Mouse (Mus musculus) heart, embryonic 10.5 days (tissue): ENCODE data around the gene H2-M5. TPM values are rescaled to one million over a fixed set of nuclear protein-coding genes. Genes with fewer than 3 reads are reported as not detected.
"Not testable (repeated sequence)": the region's sequence is repeated elsewhere in the genome, so short reads cannot be mapped to it uniquely, and the experiment has no call there.

Experiments used
- DNase-seq: peaks from one replicate; pipeline ENCODE4 v3.0.0-alpha.2; 2017; ENCODE audit warnings: low spot score
- H3K27ac ChIP-seq: fragments of 300-500 bp; sonication (generic); 2 replicates; pipeline ENCODE4 v1.5.1; 2016; ENCODE audit warnings: mild to moderate bottlenecking
- H3K27me3 ChIP-seq: fragments of 300-500 bp; sonication (generic); 2 replicates; pipeline ENCODE4 v1.6.1; 2016; ENCODE audit warnings: mild to moderate bottlenecking; ENCODE audit not compliant: poor library complexity, insufficient read depth, severe bottlenecking
- H3K36me3 ChIP-seq: fragments of 300-500 bp; sonication (generic); 2 replicates; pipeline ENCODE4 v1.6.1; 2016; ENCODE audit warnings: mild to moderate bottlenecking, moderate library complexity
- H3K4me1 ChIP-seq: fragments of 300-500 bp; sonication (generic); 2 replicates; pipeline ENCODE4 v1.6.1; 2016; ENCODE audit warnings: mild to moderate bottlenecking
- H3K4me3 ChIP-seq: fragments of 300-500 bp; sonication (generic); 2 replicates; pipeline ENCODE4 v1.5.1; 2016; ENCODE audit warnings: mild to moderate bottlenecking, moderate library complexity
- H3K9me3 ChIP-seq: fragments of 300-500 bp; sonication (generic); 2 replicates; pipeline ENCODE4 v1.6.1; 2016; ENCODE audit warnings: mild to moderate bottlenecking, moderate library complexity
- WGBS: fragments of 180-500 bp; shearing (Covaris S2); methylation state at CpG from one replicate; pipeline ENCODE4 v1.1.7; 2016; 5-methylcytosine and 5-hydroxymethylcytosine counted together
- polyA plus RNA-seq: library from polyadenylated mRNA; unstranded; fragments of >200 nt; fragmentation: Nextera tagmentation; extraction: Ambion mirVana; gene quantifications from 2 replicates; pipeline ENCODE4 v1.2.1, GENCODE M21; 2016

H2-M5 gene
- polyA plus RNA-seq, 1 experiment from 2014 or later: 0.39 TPM

- H3K36me3 ChIP-seq: peaks cover 67% of the 10 kb centered on the region
- no peak overlapping the region for H3K27ac ChIP-seq
- H3K4me1 ChIP-seq: no peaks in the 10 kb centered on the region
- H3K4me3 ChIP-seq: no peak overlapping the region
- 86% methylated on average over 6 of the region's 6 CpGs for whole genome bisulfite sequencing
- no peaks in the 10 kb centered on the region for H3K9me3 ChIP-seq
- H3K27me3 ChIP-seq: no peaks in the 10 kb centered on the region
- no peak for DNase-seq
Observed at GRCm38 (mm10) chr17:37008161-37008560, 18.8 kb upstream of the H2-M5 start.

GRCm38 (mm10) chr17:37003366-37003765, 14.0 kb upstream of the H2-M5 start:
- DNase-seq: no peak
- no peaks in the 10 kb centered on the region for H3K9me3 ChIP-seq
- 33% methylated on average over 4 of the region's 4 CpGs for WGBS
- peak overlapping the region; percentile 84 for H3K4me3 ChIP-seq
- H3K27ac ChIP-seq: peak overlapping the region; percentile 96
- H3K36me3 ChIP-seq: peaks cover 36% of the 10 kb centered on the region
- H3K4me1 ChIP-seq: no peaks in the 10 kb centered on the region
- no peaks in the 10 kb centered on the region for H3K27me3 ChIP-seq

GRCm38 (mm10) chr17:37002364-37003330, 13.3 kb upstream of the H2-M5 start:
- H3K27me3 ChIP-seq: no peaks in the 10 kb centered on the region
- H3K36me3 ChIP-seq: peaks cover 29% of the 10 kb centered on the region
- H3K9me3 ChIP-seq: no peaks in the 10 kb centered on the region
- DNase-seq: peak; percentile 92
- no peaks in the 10 kb centered on the region for H3K4me1 ChIP-seq
- under 1% methylated on average over 49 of the region's 49 CpGs for WGBS
- peak overlapping the region; percentile 96 for H3K27ac ChIP-seq
- H3K4me3 ChIP-seq: peak overlapping the region; percentile 84

DNA sequence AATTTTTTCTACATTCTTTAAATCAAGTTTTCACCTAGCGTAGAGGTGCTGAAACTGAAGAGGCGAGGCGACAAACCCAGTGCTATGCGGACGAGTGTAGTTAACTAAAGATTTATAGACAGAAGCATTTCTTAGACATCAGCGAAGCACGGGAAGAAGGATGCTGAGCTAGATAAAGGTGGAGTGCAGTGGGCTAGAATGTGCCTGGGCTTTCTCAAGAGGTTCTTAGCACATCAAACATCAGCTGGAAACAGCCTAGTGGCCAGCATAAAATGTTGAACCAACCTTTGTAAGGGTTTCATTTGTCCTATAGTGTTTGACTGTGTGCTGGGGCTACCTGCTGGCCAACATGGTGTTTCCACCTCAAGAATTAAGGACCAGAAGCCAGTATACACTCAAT, 11.5 kb upstream of the H2-M5 start, which contains the start of gene Zfp57:
Gene Zfp57 (plus strand): TSS at position 301 of the 400 bp plus-strand sequence.
- 89% methylated on average over 7 of the region's 7 CpGs for WGBS
- H3K9me3 ChIP-seq: no peaks in the 10 kb centered on the region
- peaks cover 14% of the 10 kb centered on the region for H3K36me3 ChIP-seq
- no peaks in the 10 kb centered on the region for H3K27me3 ChIP-seq
- H3K4me3 ChIP-seq: peak within 1 kb of the TSS; percentile 84
- peaks cover 3% of the 10 kb centered on the region for H3K4me1 ChIP-seq
- H3K27ac ChIP-seq: peak within 1 kb of the TSS; percentile 96
- DNase-seq: no peak

DNA sequence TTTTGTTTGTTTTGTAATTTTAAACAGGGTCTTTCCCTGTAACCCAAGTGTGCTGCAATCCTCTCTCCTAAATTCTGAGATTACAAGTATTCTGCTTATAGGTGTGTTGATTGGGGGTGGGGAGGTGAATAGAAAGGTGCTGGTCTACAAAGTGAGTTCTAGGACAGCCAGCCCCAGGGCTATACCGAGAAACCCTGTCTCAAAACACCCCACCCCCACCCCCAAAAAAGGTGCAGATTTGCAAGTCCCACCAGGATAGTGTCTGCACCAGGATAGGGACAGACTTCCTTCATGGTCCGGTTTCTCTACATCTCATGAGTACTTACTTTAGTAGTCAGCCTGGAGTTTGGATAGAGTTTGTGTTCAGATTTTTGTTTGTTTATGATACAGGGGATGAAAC, 9.1 kb upstream of the H2-M5 start:
- Histone ChIP-seq H3K27me3 (no peaks in the 10 kb centered on the region), H3K4me1 (peaks cover 3% of the 10 kb centered on the region), H3K9me3 (no peaks in the 10 kb centered on the region), H3K27ac (no peak overlapping the region), H3K36me3 (no peaks in the 10 kb centered on the region), H3K4me3 (no peak overlapping the region)
- DNase-seq: no peak
- WGBS: 72% methylated on average over 2 of the region's 2 CpGs

GRCm38 (mm10) chr17:36997033-36997735, 7.8 kb upstream of the H2-M5 start:
- H3K9me3 ChIP-seq: no peaks in the 10 kb centered on the region
- H3K36me3 ChIP-seq: no peaks in the 10 kb centered on the region
- H3K27ac ChIP-seq: no peak overlapping the region
- 27% methylated on average over 7 of the region's 7 CpGs for WGBS
- peaks cover 3% of the 10 kb centered on the region for H3K4me1 ChIP-seq
- H3K4me3 ChIP-seq: no peak overlapping the region
- DNase-seq: peak; percentile 84
- no peaks in the 10 kb centered on the region for H3K27me3 ChIP-seq

- H3K4me3 ChIP-seq: no peak overlapping the region
- DNase-seq: no peak
- WGBS: 68% methylated on average over 3 of the region's 3 CpGs
- H3K9me3 ChIP-seq: no peaks in the 10 kb centered on the region
- peaks cover 8% of the 10 kb centered on the region; the same call in 1 of the 2 replicates for H3K27me3 ChIP-seq
- no peak overlapping the region for H3K27ac ChIP-seq
- H3K4me1 ChIP-seq: peaks cover 3% of the 10 kb centered on the region
- no peaks in the 10 kb centered on the region for H3K36me3 ChIP-seq
Observed at GRCm38 (mm10) chr17:36995448-36995847, 6.1 kb upstream of the H2-M5 start.

DNA sequence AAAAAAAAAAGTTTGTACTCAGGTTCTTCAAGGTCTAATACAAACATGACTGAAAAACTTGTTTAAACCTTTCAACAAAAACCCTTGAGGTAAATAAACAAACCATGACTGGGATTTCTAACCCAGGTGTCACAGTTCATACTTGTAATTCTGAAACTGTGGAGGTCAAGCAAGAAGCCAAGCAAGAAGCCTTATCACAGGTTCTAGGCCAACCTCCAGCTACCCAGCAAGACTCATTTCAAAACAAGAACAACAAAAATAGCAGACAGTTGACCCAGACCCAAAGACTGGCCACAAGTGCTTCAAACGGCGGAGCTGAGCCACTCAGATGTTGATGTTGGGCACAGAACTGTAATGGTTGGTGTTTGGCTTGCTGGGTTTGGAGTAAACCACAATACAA, 5.2 kb upstream of the H2-M5 start:
- peaks cover 3% of the 10 kb centered on the region for H3K4me1 ChIP-seq
- H3K27ac ChIP-seq: no peak overlapping the region
- 73% methylated on average over 2 of the region's 2 CpGs for WGBS
- no peaks in the 10 kb centered on the region for H3K36me3 ChIP-seq
- H3K4me3 ChIP-seq: no peak overlapping the region
- no peak for DNase-seq
- H3K27me3 ChIP-seq: peaks cover 12% of the 10 kb centered on the region
- H3K9me3 ChIP-seq: no peaks in the 10 kb centered on the region

- Histone ChIP-seq H3K9me3 (no peaks in the 10 kb centered on the region), H3K27me3 (peaks cover 19% of the 10 kb centered on the region), H3K36me3 (no peaks in the 10 kb centered on the region), H3K4me1 (peaks cover 3% of the 10 kb centered on the region), H3K4me3 (no peak overlapping the region), H3K27ac (no peak overlapping the region)
- DNase-seq: no peak
- WGBS: 79% methylated on average over 4 of the region's 4 CpGs
Observed at GRCm38 (mm10) chr17:36993770-36994325, 4.5 kb upstream of the H2-M5 start.

DNA sequence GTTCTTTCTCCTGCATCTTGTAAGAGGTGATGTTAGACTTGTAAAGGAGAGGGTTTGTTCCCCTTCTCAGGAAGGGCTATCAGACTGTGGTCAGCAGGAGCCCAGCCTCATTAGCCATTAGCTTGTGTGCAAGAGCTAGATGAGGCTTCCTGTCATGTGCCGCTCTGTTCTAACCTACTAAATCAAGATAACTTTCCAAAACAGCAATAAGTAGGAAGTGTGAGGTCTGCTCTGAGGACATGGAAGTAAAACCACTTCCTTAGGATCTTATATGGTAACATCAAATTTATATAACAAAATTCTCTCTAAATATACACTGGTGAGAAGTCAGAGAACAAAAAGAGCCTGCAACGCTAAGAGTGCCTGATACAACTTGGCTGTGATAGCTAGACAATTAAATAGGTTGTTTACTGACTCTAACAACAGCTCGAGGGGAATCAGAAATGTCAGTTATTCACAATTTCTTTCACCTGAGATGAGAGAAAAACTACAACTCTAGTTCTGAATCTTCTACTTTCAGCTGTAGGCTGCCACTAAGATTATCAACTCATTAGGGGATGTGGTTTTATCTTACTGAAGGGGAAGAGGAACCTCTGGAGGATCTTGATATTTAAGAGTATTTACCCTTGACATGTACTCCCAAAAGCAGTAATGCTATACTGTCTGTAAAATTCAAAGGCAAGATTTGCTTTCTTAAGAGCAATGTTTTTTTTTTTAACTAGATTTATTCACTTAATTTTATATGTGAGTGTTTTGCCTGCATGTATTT, 3.2 kb upstream of the H2-M5 start:
- DNase-seq: no peak
- no peak overlapping the region for H3K4me3 ChIP-seq
- H3K9me3 ChIP-seq: no peaks in the 10 kb centered on the region
- no peaks in the 10 kb centered on the region for H3K36me3 ChIP-seq
- peaks cover 8% of the 10 kb centered on the region for H3K4me1 ChIP-seq
- peaks cover 32% of the 10 kb centered on the region for H3K27me3 ChIP-seq
- H3K27ac ChIP-seq: no peak overlapping the region
- 54% methylated on average over 3 of the region's 3 CpGs for WGBS

GRCm38 (mm10) chr17:36990630-36991029, 1.3 kb upstream of the H2-M5 start:
- peaks cover 40% of the 10 kb centered on the region for H3K27me3 ChIP-seq
- H3K4me3 ChIP-seq, H3K4me1 ChIP-seq, H3K36me3 ChIP-seq, H3K27ac ChIP-seq, H3K9me3 ChIP-seq, DNase-seq: not testable (repeated sequence)
- 88% methylated on average over 6 of the region's 6 CpGs for WGBS

DNA sequence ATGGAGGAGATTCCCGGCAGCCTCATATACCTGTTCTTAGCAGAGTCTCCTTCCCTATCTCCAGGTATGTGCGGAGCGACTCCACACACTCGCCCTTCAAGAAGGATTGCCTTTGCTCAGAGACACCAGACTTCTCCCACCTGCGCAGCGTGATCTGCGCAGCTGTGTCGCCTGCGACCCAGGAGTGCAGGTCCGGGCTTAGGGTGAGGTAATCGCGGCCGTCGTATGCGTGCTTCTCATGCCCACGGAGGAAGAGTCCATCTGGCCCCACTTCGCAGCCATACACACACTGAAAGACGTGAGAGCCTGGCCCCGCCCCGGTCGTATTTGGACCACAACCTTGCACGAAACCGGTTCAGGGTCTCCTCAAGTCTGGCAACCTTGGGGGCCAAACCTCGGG, 862 bp downstream of the H2-M5 start:
- Histone ChIP-seq H3K4me1 (peaks cover 5% of the 10 kb centered on the region; the same call in 1 of the 2 replicates), H3K27me3 (peaks cover 40% of the 10 kb centered on the region), H3K36me3 (no peaks in the 10 kb centered on the region), H3K9me3 (no peaks in the 10 kb centered on the region), H3K4me3 (peak overlapping the region; percentile 54), H3K27ac (no peak overlapping the region)
- WGBS: 3% methylated on average over 24 of the region's 24 CpGs
- no peak for DNase-seq
